Mouse (Mus musculus) liver (tissue): ENCODE measurements around the gene Gm17455.

ENCODE experiments used
- DNase-seq: peaks from one replicate; pipeline ENCODE4 v3.0.0-alpha.2; 2020; ENCODE audit warnings: mixed read lengths

The Gm17455 gene

DNA sequence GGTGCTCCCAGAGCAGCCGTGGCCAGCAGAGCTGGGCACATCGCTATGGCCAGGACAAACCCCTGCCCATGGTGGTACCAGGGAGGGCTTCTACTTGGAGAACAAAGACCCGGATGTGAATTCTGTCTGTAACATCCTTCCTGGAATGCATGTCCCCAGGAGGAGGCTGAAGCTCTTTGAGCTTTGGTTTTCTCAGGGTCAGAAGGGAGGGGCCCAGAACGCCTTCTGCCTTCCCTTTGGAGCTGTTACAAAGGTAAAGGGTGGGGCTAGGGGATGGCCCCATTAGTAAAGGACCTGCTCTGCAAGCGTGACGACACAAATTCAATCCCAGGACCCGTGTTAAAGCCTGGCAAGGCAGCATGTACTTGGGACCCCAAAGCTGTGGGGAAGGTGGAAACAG lies 23.2 kb downstream of the Gm17455 start:
- no peak for DNase-seq

DNA sequence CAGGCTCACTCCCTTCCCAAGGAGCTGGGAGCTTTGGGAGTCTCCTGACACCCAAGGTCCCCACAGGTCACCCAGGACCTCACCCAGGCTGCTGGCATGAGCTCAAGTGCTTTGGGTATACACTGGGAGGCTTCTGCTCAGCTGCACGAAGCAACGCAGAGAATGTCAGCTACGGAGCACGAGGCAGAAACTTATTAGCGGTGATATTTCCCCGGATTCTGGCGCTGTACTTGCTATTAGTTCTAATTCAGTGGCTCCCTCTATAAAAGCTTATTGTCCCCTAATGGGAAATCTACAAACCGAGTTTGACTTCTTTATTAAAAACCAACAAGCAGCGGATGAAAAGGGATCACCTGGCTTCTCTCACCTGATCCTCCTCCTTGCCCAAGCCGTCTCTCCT lies 30.5 kb downstream of the Gm17455 start:
- DNase-seq: no peak

- no peak for DNase-seq
Observed at GRCm38 (mm10) chr10:60430591-60430990, 31.1 kb downstream of the Gm17455 start.

GRCm38 (mm10) chr10:60432679-60433078 lies 33.2 kb downstream of the Gm17455 start:
- no peak for DNase-seq

- no peak for DNase-seq
Observed at GRCm38 (mm10) chr10:60442321-60442720, 42.8 kb downstream of the Gm17455 start.

GRCm38 (mm10) chr10:60443078-60443477 lies 43.6 kb downstream of the Gm17455 start:
- no peak for DNase-seq

DNA sequence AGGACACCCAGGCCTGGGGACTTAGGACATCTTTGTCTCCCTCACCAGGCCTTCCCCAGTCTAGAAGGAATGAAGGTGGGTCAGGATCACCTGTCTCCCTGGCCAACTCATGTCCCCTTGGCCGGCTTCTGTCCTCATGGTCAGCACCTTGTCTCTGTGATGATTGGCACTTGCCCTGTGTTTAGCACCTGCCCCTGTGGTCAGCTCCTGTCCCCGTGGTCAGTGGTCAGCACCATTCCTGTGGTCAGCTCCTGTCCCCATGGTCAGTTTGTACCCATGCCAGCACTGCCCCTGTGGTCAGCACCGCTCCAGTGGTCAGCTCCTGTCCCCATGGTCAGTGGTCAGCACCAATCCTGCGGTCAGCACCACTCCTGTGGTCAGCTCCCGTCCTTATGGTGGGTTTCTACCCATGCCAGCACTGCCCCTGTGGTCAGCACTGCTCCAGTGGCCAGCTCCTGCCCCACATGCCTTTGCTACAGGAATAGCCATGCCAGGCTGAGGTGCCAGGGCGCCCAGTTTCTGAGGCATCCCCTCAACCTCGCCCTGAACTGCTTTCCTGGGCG lies 45.6 kb downstream of the Gm17455 start:
- DNase-seq: peak; percentile 44

DNA sequence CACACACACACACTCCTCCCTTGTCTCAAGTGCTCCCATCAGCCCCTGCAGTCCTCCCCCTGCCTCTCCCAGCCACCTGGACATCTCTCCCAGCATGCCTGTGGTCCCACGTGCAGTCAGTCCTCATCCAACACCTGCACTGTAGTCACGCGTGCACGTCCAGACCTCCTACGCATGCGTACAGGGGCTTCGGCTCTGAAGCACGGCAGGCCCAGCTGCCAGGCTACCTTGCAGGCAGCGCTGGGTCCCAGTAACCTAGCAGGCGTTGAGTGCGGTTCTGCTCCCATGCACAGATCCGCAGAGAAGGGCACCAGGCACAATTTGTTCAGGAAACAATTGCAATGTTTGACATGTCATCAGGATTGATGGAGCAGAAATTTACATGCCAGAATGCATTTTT lies 47.7 kb downstream of the Gm17455 start:
- DNase-seq: no peak
